Mouse (Mus musculus): ENCODE data around the gene Chaf1a.

GRCm38 (mm10) chr17:56008356-56009087 lies 31.7 kb upstream of the Chaf1a start:
- TF ChIP-seq CTCF (IDR thresholded peaks at IDR 0.05) (no peak), EP300 (IDR thresholded peaks at IDR 0.05; ENCODE audit: insufficient read depth, low read depth, low read length) (no peak)
